Mouse (Mus musculus) neural tube, embryonic 14.5 days (tissue): ENCODE results near the gene Prmt8. TPM values are rescaled to one million over a fixed set of nuclear protein-coding genes. Genes with fewer than 3 reads are reported as not detected.
A peak's percentile ranks its signal among the peaks of the same experiment; 100 is the strongest.

Experiments used
- ATAC-seq: fragments of 200-750 bp; cut with Nextera tagmentation; 2 replicates; pipeline ENCODE4 v1.8.0; 2017; ENCODE audit warnings: low read depth, mild to moderate bottlenecking, moderate TSS enrichment, moderate library complexity
- H3K27ac ChIP-seq: fragments of 300-500 bp; sonication (generic); 2 replicates; pipeline ENCODE4 v1.5.1; 2014; ENCODE audit warnings: low read depth, mild to moderate bottlenecking, control low read depth, low read length, moderate library complexity, mixed read lengths
- H3K27me3 ChIP-seq: fragments of 300-500 bp; sonication (generic); 2 replicates; pipeline ENCODE4 v1.6.1; 2014; ENCODE audit warnings: low read length; ENCODE audit not compliant: control insufficient read depth, insufficient read depth
- H3K36me3 ChIP-seq: fragments of 300-500 bp; sonication (generic); 2 replicates; pipeline ENCODE4 v1.6.1; 2014; ENCODE audit warnings: low read length, mixed read lengths; ENCODE audit not compliant: control insufficient read depth, insufficient read depth
- H3K4me1 ChIP-seq: fragments of 300-500 bp; sonication (generic); 2 replicates; pipeline ENCODE4 v1.6.1; 2014; ENCODE audit warnings: low read length; ENCODE audit not compliant: control insufficient read depth, insufficient read depth
- H3K4me2 ChIP-seq: fragments of 300-500 bp; sonication (generic); 2 replicates; pipeline ENCODE4 v1.6.1; 2014; ENCODE audit warnings: mild to moderate bottlenecking, low read depth, low read length, control low read depth
- H3K4me3 ChIP-seq: fragments of 300-500 bp; sonication (generic); 2 replicates; pipeline ENCODE4 v1.5.1; 2014; ENCODE audit warnings: low read depth, low read length, control low read depth, mixed read lengths
- H3K9ac ChIP-seq: fragments of 300-500 bp; sonication (generic); replicated peaks from 2 replicates; pipeline ENCODE4 v1.6.1; 2014; ENCODE audit warnings: low read depth, mild to moderate bottlenecking, control low read depth, low read length, mixed read lengths
- H3K9me3 ChIP-seq: fragments of 300-500 bp; sonication (generic); 2 replicates; pipeline ENCODE4 v1.6.1; 2016; ENCODE audit warnings: low read length; ENCODE audit not compliant: control insufficient read depth
- WGBS: fragments of 180-500 bp; shearing (Covaris S2); extraction: QIAGEN DNeasy Blood & Tissue Kit; methylation state at CpG from one replicate; pipeline ENCODE4 v1.1.7; 2014; 5-methylcytosine and 5-hydroxymethylcytosine counted together
- polyA plus RNA-seq: library from polyadenylated mRNA; unstranded; fragments of >200 nt; fragmentation: Nextera tagmentation; extraction: Ambion mirVana; gene quantifications from 2 replicates; pipeline ENCODE4 v1.2.1, GENCODE M21; 2014

Gene Prmt8
- polyA plus RNA-seq, 1 experiment from 2014 or later: 45.9 TPM

GRCm38 (mm10) chr6:127717239-127718137 is 51.8 kb downstream of the Prmt8 start:
- Histone ChIP-seq H3K4me2 (peak overlapping the region; percentile 17; the same call in 1 of the 2 replicates), H3K27me3 (no peaks in the 10 kb centered on the region), H3K36me3 (no peaks in the 10 kb centered on the region), H3K9me3 (no peaks in the 10 kb centered on the region), H3K27ac (peak overlapping the region; percentile 58; the same call in 1 of the 2 replicates), H3K9ac (no peak overlapping the region), H3K4me3 (no peak overlapping the region), H3K4me1 (peaks cover 13% of the 10 kb centered on the region)
- WGBS: 11% methylated on average over 21 of the region's 21 CpGs
- peak; percentile 77 for ATAC-seq

DNA sequence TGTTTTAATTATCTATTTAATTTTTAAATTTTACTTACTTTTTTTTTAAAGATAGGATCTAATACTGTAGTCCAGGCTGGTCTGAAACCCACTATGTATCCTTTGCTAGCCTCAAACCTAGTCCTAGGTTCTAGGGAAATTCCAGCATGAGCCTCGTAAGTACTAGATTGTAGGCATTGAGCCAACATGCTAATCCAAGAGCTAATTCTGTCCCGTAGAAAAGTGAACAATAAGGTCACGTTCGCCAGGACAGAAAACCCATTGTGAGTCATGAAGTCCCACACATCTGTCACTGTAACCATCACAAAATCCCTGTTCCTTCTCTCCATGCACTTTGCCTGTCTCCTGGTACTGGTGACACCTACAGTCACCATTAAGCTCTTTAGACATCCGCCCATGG is 53.8 kb downstream of the Prmt8 start:
- no peak for ATAC-seq
- Histone ChIP-seq H3K36me3 (no peaks in the 10 kb centered on the region), H3K9ac (no peak overlapping the region), H3K27me3 (no peaks in the 10 kb centered on the region), H3K4me2 (no peak overlapping the region), H3K27ac (no peak overlapping the region), H3K9me3 (no peaks in the 10 kb centered on the region), H3K4me3 (no peak overlapping the region), H3K4me1 (peaks cover 13% of the 10 kb centered on the region)
- WGBS: 44% methylated on average over 5 of the region's 5 CpGs

DNA sequence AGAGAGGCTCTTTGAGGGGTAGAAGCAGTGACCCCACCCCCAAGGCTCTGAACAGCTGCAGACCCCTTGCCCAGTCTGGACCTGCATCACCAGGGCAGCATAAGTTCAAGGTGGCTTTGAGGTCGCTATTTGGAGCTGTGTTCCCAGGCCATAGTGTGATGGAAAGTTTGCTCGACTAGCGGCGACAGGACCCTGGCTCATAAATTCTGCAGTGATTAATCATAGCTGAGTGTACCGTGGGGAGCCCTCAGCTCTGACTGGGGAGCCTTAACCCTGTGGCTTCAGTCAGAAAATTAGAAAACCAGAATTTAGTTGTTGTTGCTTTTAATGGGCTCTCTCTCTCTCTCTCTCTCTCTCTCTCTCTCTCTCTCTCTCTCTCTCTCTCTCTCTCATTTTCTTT is 54.4 kb downstream of the Prmt8 start:
- WGBS: 17% methylated on average over 5 of the region's 5 CpGs
- Histone ChIP-seq H3K4me1 (peaks cover 10% of the 10 kb centered on the region), H3K4me3 (no peak overlapping the region), H3K27ac (no peak overlapping the region), H3K9me3 (no peaks in the 10 kb centered on the region), H3K9ac (no peak overlapping the region), H3K4me2 (no peak overlapping the region), H3K36me3 (no peaks in the 10 kb centered on the region), H3K27me3 (no peaks in the 10 kb centered on the region)
- no peak for ATAC-seq

DNA sequence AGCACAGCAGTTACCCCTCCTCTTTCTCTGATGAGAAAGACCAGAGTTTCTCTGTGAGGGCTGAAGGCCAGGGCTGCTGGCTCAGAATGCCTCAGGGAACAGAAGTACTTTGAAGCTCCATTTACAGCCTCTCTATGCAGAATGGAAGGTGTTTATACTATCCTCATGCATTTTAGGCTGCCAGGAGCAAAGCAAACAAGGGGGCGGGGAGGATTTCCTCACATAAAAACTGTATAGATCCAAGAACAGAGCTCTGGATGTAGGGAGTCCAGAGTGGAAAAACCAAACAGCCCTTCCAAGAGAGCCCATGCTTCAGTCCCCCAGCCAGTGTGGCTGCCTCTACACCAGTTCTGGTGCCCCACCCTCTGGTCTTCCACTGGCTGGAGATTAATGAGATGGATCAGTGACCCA is 61.0 kb downstream of the Prmt8 start:
- 0 out of 2 replicates have a peak, but pooled peaks cover 3% of the 10 kb centered on the region for H3K4me1 ChIP-seq
- H3K36me3 ChIP-seq: no peaks in the 10 kb centered on the region
- peak; percentile 35; the same call in 1 of the 2 replicates for ATAC-seq
- H3K9me3 ChIP-seq: no peaks in the 10 kb centered on the region
- no peak overlapping the region for H3K27ac ChIP-seq
- no peak overlapping the region for H3K4me2 ChIP-seq
- no peak overlapping the region for H3K9ac ChIP-seq
- no peak overlapping the region for H3K4me3 ChIP-seq
- WGBS: 32% methylated on average over 1 of the region's 1 CpGs
- no peaks in the 10 kb centered on the region for H3K27me3 ChIP-seq

DNA sequence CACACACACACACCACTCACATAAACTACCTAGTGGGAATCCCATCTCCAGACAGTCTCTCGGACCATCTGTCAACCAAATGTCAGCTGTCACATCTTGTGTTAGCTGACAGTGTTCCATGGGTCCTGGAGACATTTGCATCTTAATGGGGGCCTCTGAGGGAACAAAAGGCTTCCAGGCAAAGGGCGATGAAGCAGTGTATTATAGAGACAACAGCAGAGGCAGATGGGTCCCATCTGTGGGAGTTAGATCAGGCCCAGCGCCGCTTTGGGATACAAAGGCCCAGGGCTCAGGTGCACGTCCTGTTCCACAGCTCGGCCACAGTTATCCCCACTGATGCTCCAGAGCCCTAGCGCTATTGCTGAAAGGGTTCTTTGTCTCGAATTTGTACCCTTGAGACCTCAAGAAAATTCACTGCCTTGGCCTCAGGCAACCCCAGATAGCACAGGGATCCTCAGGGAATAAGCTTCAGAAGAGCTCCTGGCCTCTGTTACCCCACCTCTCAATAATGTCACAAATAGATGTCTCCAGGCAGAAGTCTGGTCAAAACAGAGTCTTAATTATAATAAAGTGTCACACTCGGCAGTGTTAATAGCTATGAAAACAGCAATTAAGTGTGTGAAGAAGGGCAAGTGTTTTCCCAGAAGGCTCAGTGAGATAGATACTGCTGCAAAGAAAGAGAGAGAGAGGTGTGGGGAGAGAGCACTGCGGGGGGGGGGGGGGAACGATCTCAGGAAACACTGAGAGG is 68.1 kb downstream of the Prmt8 start:
- H3K27ac ChIP-seq: peak overlapping the region; percentile 77
- peak; percentile 88 for ATAC-seq
- H3K4me1 ChIP-seq: peaks cover 6% of the 10 kb centered on the region; the same call in 1 of the 2 replicates
- no peak overlapping the region for H3K4me2 ChIP-seq
- no peak overlapping the region for H3K9ac ChIP-seq
- no peaks in the 10 kb centered on the region for H3K9me3 ChIP-seq
- no peak overlapping the region for H3K4me3 ChIP-seq
- 5% methylated on average over 9 of the region's 11 CpGs for WGBS
- 0 out of 2 replicates have a peak, but pooled peaks cover 5% of the 10 kb centered on the region for H3K36me3 ChIP-seq
- H3K27me3 ChIP-seq: no peaks in the 10 kb centered on the region

GRCm38 (mm10) chr6:127693681-127694080 is 75.6 kb downstream of the Prmt8 start:
- ATAC-seq: no peak
- Histone ChIP-seq H3K9me3 (no peaks in the 10 kb centered on the region), H3K27ac (no peak overlapping the region; the same call in 1 of the 2 replicates), H3K4me1 (0 out of 2 replicates have a peak, but pooled peaks cover 2% of the 10 kb centered on the region), H3K36me3 (0 out of 2 replicates have a peak, but pooled peaks cover 9% of the 10 kb centered on the region), H3K9ac (no peak overlapping the region), H3K27me3 (no peaks in the 10 kb centered on the region), H3K4me2 (no peak overlapping the region), H3K4me3 (no peak overlapping the region)
- WGBS: 86% methylated on average over 7 of the region's 7 CpGs

GRCm38 (mm10) chr6:127692298-127692697 is 77.0 kb downstream of the Prmt8 start:
- H3K4me2 ChIP-seq: no peak overlapping the region
- H3K27ac ChIP-seq: no peak overlapping the region
- H3K36me3 ChIP-seq: 0 out of 2 replicates have a peak, but pooled peaks cover 8% of the 10 kb centered on the region
- H3K4me1 ChIP-seq: 0 out of 2 replicates have a peak, but pooled peaks cover 2% of the 10 kb centered on the region
- ATAC-seq: no peak
- no peak overlapping the region for H3K9ac ChIP-seq
- no peak overlapping the region for H3K4me3 ChIP-seq
- WGBS: 72% methylated on average over 7 of the region's 7 CpGs
- no peaks in the 10 kb centered on the region for H3K9me3 ChIP-seq
- H3K27me3 ChIP-seq: no peaks in the 10 kb centered on the region

GRCm38 (mm10) chr6:127687181-127687860 is 82.0 kb downstream of the Prmt8 start:
- H3K27me3 ChIP-seq: no peaks in the 10 kb centered on the region
- H3K4me3 ChIP-seq: no peak overlapping the region
- H3K9me3 ChIP-seq: no peaks in the 10 kb centered on the region
- no peak for ATAC-seq
- H3K9ac ChIP-seq: no peak overlapping the region
- H3K27ac ChIP-seq: no peak overlapping the region
- H3K4me1 ChIP-seq: peaks cover 9% of the 10 kb centered on the region; the same call in 1 of the 2 replicates
- no peak overlapping the region for H3K4me2 ChIP-seq
- 97% methylated on average over 6 of the region's 6 CpGs for WGBS
- no peaks in the 10 kb centered on the region for H3K36me3 ChIP-seq
